Mouse (Mus musculus) kidney, embryonic 14.5 days (tissue): ENCODE measurements around the gene Mab21l1. TPM values are rescaled to one million over a fixed set of nuclear protein-coding genes. Genes with fewer than 3 reads are reported as not detected.

Source experiments
- ATAC-seq: fragments of 200-750 bp; cut with Nextera tagmentation; 2 replicates; pipeline ENCODE4 v1.8.0; 2017; ENCODE audit warnings: moderate number of reproducible peaks, mild to moderate bottlenecking, moderate TSS enrichment, moderate library complexity; ENCODE audit not compliant: low FRiP score, low TSS enrichment
- H3K27ac ChIP-seq: fragments of 300-500 bp; sonication (generic); 2 replicates; pipeline ENCODE4 v1.5.1; 2014; ENCODE audit warnings: low read depth, mild to moderate bottlenecking, low read length, moderate library complexity, mixed read lengths
- H3K27me3 ChIP-seq: fragments of 300-500 bp; sonication (generic); 2 replicates; pipeline ENCODE4 v1.6.1; 2014; ENCODE audit warnings: mild to moderate bottlenecking, low read length; ENCODE audit not compliant: control insufficient read depth, insufficient read depth
- H3K36me3 ChIP-seq: fragments of 300-500 bp; sonication (generic); 2 replicates; pipeline ENCODE4 v1.6.1; 2014; ENCODE audit warnings: low read length, mixed read lengths; ENCODE audit not compliant: control insufficient read depth, insufficient read depth
- H3K4me1 ChIP-seq: fragments of 300-500 bp; sonication (generic); 2 replicates; pipeline ENCODE4 v1.6.1; 2014; ENCODE audit warnings: low read length, mixed read lengths; ENCODE audit not compliant: control insufficient read depth, insufficient read depth
- H3K4me2 ChIP-seq: fragments of 300-500 bp; sonication (generic); replicated peaks from 2 replicates; pipeline ENCODE4 v1.6.1; 2014; ENCODE audit warnings: low read depth, mild to moderate bottlenecking, low read length
- H3K4me3 ChIP-seq: fragments of 300-500 bp; sonication (generic); 2 replicates; pipeline ENCODE4 v1.5.1; 2014; ENCODE audit warnings: mild to moderate bottlenecking, low read length
- H3K9ac ChIP-seq: fragments of 300-500 bp; sonication (generic); 2 replicates; pipeline ENCODE4 v1.6.1; 2014; ENCODE audit warnings: low read depth, mild to moderate bottlenecking, low read length, moderate library complexity
- H3K9me3 ChIP-seq: fragments of 300-500 bp; sonication (generic); 2 replicates; pipeline ENCODE4 v1.6.1; 2016; ENCODE audit warnings: low read length; ENCODE audit not compliant: control insufficient read depth
- WGBS: fragments of 180-500 bp; shearing (Covaris S2); extraction: QIAGEN DNeasy Blood & Tissue Kit; methylation state at CpG from one replicate; pipeline ENCODE4 v1.1.7; 2014; 5-methylcytosine and 5-hydroxymethylcytosine counted together
- polyA plus RNA-seq: library from polyadenylated mRNA; unstranded; fragments of >200 nt; fragmentation: Nextera tagmentation; extraction: Ambion mirVana; gene quantifications from 2 replicates; pipeline ENCODE4 v1.2.1, GENCODE M21; 2014

The Mab21l1 gene
- polyA plus RNA-seq, 1 experiment from 2014 or later, result 0.87 TPM

DNA sequence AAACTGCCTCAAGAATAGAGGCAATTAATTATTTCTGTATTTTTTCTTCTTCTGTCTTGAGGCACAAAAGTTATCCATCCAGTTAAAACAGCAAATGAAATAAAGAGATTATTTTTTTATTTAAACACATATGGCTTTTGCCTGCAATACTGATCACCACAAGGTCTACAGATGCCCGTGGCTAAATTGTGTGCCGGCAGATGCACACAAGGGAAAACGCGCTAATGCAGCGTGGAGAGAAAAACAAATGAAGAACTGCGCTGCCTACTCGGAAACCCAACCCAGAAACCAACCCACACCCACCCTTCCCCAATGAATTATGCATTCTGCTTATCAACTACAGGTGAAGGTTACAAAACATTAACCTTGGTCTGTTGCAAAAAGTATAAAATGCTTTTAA is 7.1 kb upstream of the Mab21l1 start:
- Histone ChIP-seq H3K4me1 (peaks cover under 1% of the 10 kb centered on the region; the same call in 1 of the 2 replicates), H3K36me3 (no peaks in the 10 kb centered on the region), H3K27me3 (peaks cover 19% of the 10 kb centered on the region), H3K9ac (no peak overlapping the region), H3K4me3 (no peak overlapping the region), H3K4me2 (no peak overlapping the region), H3K9me3 (no peaks in the 10 kb centered on the region), H3K27ac (no peak overlapping the region)
- WGBS, result 58% methylated on average over 7 of the region's 7 CpGs
- no peak for ATAC-seq

DNA sequence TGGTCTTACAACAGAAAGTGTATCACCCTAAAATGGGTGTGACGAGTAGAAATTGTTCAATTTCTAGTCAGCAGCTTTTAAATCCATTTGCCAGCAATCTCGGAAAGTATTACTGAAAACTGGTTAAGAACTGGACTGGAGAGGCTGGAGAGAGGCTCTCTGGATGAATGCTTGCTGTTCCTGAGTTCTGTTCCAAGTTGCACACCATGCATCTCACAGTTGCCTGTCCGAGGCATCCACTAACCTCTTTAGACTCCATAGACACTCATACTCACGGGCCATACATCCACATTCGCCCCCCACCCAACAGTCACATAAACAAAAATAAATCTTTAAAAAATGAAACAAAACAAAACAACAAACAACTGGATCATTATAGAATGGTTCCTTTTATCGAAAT is 6.6 kb upstream of the Mab21l1 start:
- WGBS, result 89% methylated on average over 6 of the region's 6 CpGs
- no peak overlapping the region for H3K4me3 ChIP-seq

DNA sequence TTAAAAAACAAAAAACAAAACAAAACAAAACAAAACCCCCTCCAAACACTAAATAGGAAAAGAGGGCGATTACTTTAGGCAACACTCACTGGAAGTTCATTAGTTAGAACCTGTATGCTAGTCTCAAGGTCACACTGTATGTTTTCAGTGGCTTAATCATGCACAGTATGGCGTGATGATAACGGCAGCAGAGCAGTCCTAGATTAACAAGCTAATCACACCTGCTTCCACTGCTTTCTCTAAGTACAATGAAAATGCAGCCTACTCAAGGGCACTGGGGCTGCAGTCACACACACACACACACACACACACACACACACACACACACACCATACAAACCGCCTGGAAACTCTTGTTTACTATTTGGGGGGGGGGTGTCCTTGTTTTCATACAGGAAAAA is 4.8 kb upstream of the Mab21l1 start:
- Histone ChIP-seq H3K27ac (no peak overlapping the region), H3K4me3 (no peak overlapping the region), H3K36me3 (no peaks in the 10 kb centered on the region), H3K4me1 (peaks cover 4% of the 10 kb centered on the region; the same call in 1 of the 2 replicates), H3K4me2 (no peak overlapping the region), H3K9ac (no peak overlapping the region), H3K9me3 (no peaks in the 10 kb centered on the region), H3K27me3 (peaks cover 42% of the 10 kb centered on the region)
- WGBS, result 64% methylated on average over 4 of the region's 4 CpGs
- ATAC-seq, result no peak

More for the DNA sequence above, 6.6 kb upstream of the Mab21l1 start:
- no peak overlapping the region for H3K27ac ChIP-seq
- no peak overlapping the region for H3K9ac ChIP-seq
- no peaks in the 10 kb centered on the region for H3K36me3 ChIP-seq
- H3K9me3 ChIP-seq, result no peaks in the 10 kb centered on the region
- H3K4me1 ChIP-seq, result peaks cover 4% of the 10 kb centered on the region; the same call in 1 of the 2 replicates
- H3K4me2 ChIP-seq, result no peak overlapping the region
- peaks cover 24% of the 10 kb centered on the region for H3K27me3 ChIP-seq
- no peak for ATAC-seq

DNA sequence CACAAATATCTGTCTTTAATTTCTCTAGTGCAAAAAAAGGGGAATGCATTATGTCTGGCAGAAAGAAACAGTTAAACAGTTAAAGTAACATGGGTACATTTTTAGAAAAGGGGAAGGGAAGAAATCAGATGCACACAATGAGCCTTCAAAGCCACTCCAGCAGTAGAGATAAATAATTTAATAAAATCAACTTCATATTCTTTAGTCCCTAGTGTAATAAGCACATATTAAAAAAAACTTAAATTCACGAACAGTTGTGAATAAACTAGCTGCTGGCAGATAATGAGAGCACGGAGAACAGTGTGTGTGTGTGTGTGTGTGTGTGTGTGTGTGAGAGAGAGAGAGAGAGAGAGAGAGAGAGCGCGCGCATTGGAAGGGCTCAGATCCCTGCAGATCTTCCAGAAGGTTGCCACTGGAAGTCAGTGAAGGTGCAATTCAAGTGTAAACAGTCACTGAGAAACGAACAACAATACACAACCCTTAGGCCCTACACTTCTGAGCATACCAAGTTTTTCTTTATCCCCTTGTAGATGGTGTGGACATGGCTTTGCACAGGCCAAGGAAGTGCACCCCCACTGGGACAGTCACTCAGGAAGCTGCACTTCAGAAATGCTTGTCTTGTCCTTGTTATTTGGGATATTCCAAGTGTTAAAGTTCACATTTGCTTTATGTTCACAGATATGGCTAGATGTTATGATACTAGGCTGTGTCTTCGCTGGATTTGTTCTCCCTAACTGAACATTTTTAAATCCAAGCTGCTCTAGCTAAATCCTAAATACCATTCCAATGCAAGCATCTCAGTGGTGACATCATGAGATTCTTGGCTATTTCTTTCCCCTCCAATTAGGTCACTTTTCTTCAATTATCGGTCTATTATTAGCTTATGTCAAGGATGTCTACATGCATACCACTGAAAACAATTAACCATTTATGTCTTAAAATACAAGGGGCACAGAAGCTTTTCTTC is 3.3 kb upstream of the Mab21l1 start:
- Histone ChIP-seq H3K9ac (no peak overlapping the region), H3K27ac (no peak overlapping the region), H3K36me3 (no peaks in the 10 kb centered on the region), H3K27me3 (peaks cover 54% of the 10 kb centered on the region), H3K9me3 (no peaks in the 10 kb centered on the region), H3K4me3 (no peak overlapping the region), H3K4me2 (no peak overlapping the region), H3K4me1 (peaks cover 15% of the 10 kb centered on the region; the same call in 1 of the 2 replicates)
- 34% methylated on average over 8 of the region's 8 CpGs for WGBS
- ATAC-seq, result no peak

DNA sequence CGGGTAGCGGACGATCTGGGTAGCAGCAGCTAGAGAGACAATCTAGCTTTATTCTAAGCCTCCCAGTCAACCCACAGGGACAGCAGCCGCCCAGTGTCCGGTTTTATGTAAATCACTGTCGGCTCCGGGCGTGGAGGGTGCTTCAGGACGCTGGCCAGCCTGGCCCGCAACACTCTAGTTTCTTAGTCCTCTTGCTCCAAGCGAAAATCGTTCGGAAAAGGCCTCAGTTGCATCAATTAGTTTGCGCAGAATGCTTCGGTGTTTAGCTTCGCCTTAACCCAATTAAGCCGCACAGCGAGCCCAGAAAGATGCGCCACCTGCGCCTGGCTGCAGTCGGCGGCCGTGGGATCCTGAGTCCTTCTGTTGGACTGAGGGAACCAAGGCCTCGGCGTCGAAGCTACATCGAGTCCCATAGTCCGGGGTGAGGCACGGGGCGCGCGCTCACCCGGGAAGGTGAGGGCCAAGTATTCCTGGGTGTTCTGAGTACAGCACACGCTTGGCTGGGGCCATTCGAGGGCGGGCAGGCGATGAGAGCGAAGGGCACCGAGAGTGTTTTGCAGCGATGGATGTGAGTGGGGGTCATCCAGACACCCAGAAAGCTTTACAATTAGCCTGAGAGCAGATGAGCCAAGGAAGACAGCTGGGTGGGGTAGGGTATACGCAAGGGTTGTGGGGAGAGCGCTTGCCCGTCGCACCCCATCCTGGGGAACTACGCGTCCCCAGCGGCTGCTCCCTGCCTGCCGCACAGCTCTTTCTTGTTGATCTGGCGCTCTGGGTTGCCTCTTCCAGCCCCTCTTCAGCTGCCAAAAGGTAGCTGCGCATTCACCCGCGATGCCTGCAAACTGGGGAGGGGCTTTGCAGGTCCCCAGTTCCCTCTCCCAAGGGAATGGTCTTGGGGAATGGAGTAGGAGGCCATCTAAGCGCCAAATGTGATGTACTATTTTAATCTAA is 1.9 kb upstream of the Mab21l1 start:
- Histone ChIP-seq H3K9me3 (no peaks in the 10 kb centered on the region), H3K27ac (no peak overlapping the region), H3K4me3 (peak overlapping the region; percentile 27), H3K4me2 (peak overlapping the region; percentile 35), H3K4me1 (peaks cover 15% of the 10 kb centered on the region; the same call in 1 of the 2 replicates), H3K27me3 (peaks cover 56% of the 10 kb centered on the region), H3K36me3 (no peaks in the 10 kb centered on the region), H3K9ac (no peak overlapping the region)
- WGBS, result 2% methylated on average over 53 of the region's 53 CpGs
- ATAC-seq, result peak; percentile 71

DNA sequence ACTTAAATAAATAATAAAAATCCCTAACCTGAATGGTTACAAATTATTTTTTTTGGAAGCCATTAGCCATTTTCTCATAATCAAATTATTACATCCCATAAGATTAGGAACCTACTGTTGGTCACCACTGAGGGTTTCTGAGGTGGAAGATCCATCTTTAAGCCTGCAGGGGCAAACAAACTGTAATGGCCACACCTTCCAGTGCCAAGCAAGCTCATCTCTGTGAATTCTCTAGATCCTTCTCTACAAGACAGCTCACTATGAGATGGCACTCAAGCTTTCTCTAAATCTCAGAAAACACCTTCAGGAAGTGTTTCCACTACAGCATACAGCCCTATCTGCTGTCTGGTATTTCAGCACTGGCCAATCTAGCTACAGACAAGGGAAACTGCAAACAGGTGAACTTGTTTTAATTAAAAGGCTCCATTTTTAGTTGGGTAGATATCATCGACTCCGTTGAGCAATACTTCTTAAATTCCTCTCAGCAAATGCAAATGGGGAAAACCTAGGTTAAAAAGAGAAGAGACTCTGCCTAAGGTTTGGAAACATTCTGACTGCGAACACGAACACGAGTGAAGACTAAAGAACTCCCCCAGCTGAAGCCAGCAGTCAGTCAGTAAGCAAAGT is 768 bp upstream of the Mab21l1 start:
- Histone ChIP-seq H3K27me3 (peaks cover 67% of the 10 kb centered on the region), H3K9ac (no peak overlapping the region), H3K4me3 (no peak overlapping the region), H3K27ac (no peak overlapping the region), H3K4me1 (peaks cover 15% of the 10 kb centered on the region; the same call in 1 of the 2 replicates), H3K9me3 (no peaks in the 10 kb centered on the region), H3K4me2 (no peak overlapping the region), H3K36me3 (no peaks in the 10 kb centered on the region)
- 15% methylated on average over 5 of the region's 5 CpGs for WGBS
- ATAC-seq, result no peak

DNA sequence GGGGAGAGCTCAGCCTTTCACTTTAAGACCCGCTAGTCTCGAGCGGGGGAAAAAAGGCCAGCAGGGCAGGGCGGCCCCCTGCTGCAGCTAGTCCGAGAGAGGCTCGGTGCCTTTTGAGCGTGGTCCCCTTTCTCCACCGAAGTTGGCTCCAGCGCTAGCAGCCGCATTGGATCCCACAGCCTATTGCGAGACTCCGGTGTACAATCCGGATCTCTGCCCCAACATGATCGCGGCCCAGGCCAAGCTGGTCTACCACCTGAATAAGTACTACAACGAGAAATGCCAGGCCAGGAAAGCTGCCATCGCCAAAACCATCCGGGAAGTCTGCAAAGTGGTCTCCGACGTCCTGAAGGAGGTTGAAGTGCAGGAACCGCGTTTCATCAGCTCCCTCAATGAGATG is 461 bp downstream of the Mab21l1 start:
- no peak overlapping the region for H3K27ac ChIP-seq
- H3K4me3 ChIP-seq, result peak overlapping the region; percentile 33
- H3K4me1 ChIP-seq, result peaks cover 15% of the 10 kb centered on the region; the same call in 1 of the 2 replicates
- no peaks in the 10 kb centered on the region for H3K36me3 ChIP-seq
- no peak overlapping the region for H3K9ac ChIP-seq
- H3K9me3 ChIP-seq, result no peaks in the 10 kb centered on the region
- no peak for ATAC-seq
- WGBS, result 2% methylated on average over 22 of the region's 22 CpGs
- H3K4me2 ChIP-seq, result peak overlapping the region; percentile 40
- peaks cover 72% of the 10 kb centered on the region for H3K27me3 ChIP-seq
